Mouse (Mus musculus) neutrophil, adult 5-6 weeks (primary cell): ENCODE results near the gene Ep400. TPM values are rescaled to one million over a fixed set of nuclear protein-coding genes. Genes with fewer than 3 reads are reported as not detected.
A peak's percentile ranks its signal among the peaks of the same experiment; 100 is the strongest.

Experiments
- ATAC-seq: fragments of 151-379, 151-347 bp; 2 replicates; pipeline ENCODE4 v1.8.0; 2017; ENCODE audit warnings: mild to moderate bottlenecking, moderate TSS enrichment; ENCODE audit not compliant: insufficient number of reproducible peaks, poor library complexity, low FRiP score, severe bottlenecking; ENCODE audit errors: extremely low read depth
- total RNA-seq: library from RNA; stranded (forward); fragments of 200-1000 nt; gene quantifications from 2 replicates; pipeline ENCODE4 v1.2.3, GENCODE M21; 2017

The Ep400 gene
- total RNA-seq, result 77.6 and 95.2 TPM in 2 replicates

DNA sequence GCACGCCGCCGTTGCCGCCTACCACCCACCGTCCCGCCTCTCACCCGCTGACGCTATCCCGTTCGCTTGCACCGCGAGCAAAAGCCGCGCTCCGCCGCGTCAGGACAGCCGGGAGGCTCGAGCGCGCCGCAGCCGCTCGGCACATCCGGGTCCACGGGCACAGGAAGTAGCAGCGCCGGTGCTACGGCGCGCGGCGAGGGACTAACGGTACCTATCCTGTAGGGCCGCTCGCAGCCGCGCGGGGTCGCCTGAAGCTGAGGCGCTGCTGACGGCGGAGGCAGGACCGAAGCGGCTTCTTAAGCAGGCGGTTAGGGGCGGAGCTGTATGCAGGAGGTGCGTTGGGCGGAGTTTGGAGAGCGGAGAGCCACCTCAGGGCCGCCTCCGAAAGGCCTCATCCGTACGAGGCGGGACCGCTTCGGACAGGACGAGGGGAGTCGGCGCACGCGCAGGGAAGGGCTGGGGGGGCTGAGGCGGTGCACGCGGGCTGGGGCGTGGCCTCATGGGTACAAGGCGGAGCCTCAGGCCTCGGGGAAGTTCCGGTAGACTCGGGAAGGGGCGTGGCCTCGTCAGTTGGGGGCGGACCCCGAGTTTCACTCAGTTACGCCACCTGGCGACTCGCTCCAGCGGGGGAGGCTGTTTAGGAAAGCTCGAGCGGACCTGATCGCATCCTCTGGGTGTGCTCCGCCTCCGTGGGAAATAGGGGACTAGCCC, at the start of gene Ep400:
Ep400 (minus strand) TSS at position 270 of the 711 bp plus-strand sequence.
- peak; percentile 90 for ATAC-seq

DNA sequence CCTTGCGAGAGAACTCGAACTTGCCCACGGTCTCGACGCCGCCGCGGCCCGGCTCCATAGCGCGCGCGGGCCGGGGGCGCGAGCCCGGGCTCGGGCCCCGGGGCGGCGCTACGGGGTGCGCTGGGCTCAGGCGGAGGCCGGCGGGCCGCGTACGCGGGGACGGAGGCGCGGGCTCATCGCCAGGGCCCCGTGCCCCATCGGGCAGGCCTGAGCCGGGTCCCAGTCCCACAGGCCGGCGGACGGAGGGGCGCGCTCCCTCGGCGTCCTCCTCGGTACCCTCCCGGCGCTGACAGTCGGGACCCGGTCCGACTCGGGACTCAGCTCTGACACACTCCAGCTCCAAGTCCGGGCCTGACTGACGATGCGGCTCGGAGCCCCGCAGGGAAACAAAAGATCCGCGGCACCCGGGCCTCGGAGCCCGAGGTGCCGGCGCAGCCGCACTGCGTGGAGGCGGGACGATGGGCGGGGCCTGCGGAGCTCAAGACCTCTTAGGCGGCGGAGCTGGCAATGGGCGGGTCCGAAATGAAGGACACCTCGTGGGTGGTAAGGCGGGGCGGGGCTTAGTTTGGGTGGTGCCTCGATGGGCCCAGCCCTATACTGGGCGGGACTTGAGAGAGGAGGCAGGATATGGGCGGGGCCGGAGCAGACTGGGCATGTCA, 39.3 kb upstream of the Ep400 start, which contains the start of gene Ulk1:
Ulk1 (minus strand) TSS at position 431 of the 659 bp plus-strand sequence.
- ATAC-seq, result peak; percentile 90

DNA sequence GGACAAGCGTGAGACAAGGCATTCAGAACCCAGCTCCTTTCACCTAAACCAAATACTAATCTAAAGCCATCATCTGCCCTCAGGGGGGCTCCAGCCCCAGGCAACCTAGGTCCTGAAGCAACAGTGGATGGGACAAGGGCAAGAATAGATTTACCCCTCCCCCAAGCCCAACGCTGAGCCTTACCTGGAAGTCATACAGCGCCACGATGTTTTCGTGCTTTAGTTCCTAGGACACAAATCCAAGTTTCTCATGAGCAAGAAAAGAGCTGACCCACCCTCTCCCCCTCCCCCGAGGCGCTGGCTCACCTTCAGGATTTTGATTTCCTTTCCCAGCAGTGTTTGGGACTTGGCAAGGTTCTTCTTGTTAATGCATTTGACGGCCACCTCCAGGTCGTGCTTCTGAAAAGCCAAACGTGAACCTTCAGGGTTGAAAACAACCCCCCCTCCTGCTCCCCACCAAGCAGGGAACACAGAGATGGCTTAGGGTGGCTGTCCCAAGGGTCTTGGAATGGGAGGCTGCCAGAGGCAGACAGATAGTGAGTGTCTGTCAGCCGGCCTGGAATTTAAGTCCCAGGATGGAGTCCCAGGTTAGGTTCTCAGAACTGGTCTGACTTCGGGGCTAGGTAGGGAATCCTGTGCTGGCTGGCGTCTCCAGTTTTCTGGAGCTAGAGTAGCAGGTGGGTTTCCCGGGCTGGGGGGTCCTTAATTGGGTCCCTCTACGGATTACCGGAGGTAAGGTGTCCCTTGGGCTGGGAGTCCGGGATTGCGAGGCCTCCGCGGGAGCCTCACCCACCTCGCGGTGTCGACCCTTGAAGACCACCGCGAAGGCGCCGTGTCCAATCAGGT, 38.5 kb upstream of the Ep400 start:
- no peak for ATAC-seq

DNA sequence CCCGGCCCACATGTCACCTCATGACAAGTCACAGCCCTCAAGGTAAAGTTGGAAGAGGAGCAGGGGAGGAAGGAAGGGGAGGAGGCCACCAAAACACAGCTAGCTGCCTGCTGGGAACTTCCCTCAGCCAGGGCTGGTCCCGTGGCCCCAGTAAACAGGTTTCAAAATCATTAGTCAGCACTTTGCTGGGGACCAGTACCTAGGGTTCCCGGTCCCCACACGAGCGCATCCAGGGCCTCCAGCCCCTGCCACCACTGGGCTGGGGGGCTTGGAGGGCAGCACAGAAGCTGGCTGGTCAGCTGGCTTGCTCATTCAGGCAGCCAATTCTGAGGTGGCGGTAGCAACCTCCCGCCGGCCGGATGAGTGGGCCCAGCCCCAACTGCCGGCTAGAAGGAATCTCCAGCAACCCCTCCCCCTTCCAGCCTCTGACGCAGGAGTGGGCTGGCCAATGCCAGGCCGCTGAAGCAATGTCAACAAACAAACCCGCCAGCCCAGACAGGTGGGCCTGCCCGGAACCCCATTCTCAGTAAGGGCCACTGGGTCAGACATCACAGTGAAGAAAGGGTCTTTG, 37.6 kb upstream of the Ep400 start:
- ATAC-seq, result peak; percentile 55

DNA sequence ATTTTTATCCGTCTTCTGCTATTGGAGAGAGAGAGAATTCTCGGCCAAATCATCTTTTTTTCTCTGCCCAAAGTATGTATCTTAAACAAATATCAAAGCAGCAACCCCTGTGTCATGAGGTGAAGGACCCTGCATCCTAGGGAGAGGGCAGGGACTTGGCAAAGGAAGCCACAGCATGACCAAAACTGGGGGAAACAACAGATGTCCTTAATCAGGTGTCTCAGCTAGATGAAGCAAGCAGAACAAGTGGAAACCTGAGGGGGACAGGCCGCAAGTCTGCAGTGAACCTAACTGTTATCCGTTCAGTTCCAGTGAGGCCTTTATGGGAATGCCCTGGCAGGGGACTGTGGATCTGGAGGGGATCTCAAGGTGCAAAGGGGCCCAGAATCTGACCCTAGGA, 36.9 kb upstream of the Ep400 start:
- ATAC-seq, result no peak

DNA sequence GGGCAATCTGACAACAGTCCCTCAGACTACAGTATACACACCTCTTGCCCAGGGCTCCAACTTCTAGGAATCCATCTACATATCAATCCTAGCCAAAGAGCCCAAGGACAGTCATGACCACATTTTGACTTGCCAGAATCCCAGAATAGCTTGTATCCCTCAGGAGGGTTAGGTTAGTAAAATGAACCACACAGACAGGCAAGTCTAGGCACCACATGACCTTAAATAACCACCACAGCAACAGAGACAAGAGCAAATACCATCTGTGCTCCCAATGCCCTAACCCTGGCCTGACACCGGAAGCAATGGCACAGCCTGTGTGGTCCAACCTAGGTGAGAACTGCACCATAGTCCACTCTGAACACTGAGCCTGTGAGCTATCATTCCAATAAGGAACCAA, 36.2 kb upstream of the Ep400 start:
- no peak for ATAC-seq

DNA sequence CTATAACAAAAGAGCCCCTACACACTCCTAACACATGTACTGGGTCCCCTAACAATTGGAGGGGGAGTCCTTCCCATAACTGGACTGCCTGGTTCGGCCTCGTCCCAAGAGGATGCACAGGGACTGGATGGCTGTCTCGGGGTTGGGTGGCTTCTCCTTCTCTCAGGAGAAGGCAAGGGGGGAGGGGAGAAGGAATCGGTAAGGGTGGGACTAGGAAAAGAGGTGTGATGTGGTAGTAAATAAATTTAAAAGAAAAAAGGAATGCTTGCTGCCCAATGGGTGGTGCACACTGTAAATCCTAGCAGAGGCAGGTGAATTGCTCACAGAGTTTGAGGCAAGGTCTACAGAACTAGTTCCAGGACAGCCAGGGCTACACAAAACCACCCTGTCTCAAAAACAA, 35.6 kb upstream of the Ep400 start:
- ATAC-seq, result no peak

DNA sequence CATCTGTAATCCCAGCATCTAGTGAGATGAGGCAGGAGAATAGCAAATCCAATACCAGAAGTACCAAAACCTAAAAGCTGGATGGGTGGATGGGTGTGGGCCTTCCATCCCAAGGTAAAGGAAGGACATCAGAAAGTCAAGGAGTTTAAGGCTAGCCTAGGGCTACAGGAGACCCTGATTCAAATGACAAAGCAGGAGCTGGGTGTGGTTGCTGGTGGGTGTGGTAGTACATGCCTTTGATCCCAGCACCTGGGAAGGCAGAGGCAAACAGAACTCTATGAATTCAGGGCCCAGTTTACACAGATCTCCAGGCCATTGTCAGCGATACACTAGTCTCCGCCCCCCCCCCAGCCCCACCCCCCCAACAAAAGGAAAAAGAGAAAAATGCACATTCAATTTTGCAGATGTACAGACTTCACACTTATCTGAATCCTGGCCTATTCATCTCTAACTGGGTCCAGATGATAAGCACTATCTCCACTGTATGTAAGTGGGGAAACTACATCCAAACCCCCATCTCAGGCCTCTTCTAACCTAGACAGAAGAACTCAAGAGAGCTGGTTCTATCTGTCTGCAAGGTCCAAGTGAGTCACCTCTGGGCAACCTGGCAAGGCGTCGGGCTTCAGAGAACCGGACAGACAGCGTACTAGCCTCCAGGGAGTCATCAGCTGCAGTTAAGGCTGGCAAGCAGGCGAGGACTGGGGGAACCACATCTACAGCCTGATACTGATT, 33.7 kb upstream of the Ep400 start:
- ATAC-seq, result no peak

DNA sequence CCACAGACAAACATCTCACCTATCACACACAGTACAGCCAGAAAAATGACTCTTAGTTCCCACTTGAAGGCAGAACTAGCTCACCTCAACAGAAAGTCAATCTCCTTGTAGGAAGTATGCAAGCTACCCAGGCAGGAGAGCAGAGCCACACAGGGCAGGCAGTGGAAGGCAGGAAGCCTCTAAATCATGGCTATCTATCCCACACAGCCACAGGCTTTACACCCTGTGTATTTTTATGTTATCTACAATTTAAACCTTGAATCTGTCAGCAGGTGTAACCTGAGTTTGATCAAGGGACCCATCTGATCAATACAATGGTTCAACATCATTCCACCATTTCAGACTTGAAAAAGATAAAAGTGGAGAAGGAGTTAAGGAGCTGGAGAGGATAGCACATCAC, 32.3 kb upstream of the Ep400 start:
- no peak for ATAC-seq

DNA sequence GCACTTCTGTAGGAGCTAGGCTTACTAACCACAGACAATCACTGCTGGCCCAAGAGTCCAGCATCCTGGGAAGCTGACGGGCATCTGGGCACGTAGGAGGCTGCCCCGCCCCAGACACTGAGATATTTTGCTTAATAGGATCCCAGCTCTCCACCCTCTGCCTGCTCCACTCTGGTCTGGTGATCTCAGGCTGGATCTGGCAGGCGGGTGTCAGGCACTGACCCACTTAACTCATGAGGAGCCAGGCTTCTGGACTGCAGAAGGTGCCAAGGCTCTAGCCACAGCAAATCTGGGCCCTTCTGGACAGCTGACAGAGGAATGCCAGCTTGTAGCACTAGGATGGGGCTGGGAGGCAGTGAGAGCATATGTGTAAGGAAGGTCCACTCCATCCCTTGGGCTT, 31.7 kb upstream of the Ep400 start:
- ATAC-seq, result no peak

DNA sequence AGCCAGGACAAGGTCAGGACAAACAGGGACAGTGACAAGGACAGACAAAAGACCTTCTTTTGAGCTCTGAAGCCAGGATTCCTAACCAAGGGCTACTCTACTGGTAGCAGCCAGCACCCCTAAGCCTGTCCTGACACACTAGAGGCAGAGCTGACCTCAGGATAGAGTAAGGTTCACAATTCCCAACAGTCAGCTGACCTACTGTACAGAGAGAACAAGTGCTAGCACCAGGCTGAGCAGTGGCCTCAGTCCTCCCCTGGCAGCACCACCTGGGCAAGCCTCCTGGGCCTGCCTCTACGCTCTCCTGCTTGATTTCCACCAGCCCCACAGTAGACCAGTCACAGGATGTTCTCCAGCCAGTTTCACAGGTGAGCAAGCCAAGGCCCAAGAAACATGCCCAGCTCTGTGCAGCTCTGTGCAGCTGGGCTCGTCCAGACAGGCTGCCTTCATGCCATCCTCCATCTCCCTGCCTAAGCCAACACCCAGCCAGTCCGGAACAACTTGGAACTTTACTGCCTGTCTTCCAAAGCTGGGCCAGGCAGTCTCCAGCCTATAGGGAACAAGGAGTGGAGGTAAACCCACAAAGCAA, 30.6 kb upstream of the Ep400 start:
- no peak for ATAC-seq

DNA sequence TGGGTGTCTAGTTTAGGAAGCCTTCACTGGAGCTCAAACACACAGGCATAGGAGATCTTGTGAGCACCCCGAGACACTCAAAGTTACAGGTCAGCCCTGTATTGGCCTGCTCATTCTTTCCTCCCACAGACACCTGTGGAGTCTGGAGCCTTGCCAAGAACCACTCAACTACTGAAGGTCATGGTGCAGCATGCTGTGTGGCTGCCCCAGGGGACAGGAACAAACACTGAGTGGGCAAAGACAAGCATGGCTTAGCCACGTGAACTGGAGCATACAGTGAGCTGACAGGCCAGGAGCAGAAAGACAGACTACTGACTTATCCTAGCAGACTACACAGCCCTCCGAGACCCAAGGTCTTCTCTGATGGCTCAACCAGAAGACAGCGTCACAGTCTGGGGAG, 27.2 kb upstream of the Ep400 start:
- no peak for ATAC-seq

DNA sequence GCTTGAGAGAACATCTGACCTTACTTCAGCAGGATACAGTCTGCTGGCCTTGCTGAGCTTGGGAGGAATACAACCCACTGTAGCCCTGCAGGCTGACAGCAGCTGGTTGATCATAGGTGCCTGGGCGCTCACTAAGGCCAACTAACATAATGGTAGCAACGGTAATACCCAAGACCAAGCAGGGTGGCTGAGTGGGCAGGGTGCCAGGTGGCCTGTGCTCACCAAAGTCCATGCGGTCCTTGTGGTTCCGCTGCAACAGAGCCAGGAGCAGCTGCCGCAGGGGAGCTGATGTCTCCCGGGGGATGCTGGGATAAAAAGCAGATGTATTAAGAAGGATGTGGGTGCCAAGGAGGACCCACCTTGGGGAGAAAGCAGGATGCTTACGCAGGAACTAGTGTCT, 23.8 kb upstream of the Ep400 start:
- no peak for ATAC-seq

DNA sequence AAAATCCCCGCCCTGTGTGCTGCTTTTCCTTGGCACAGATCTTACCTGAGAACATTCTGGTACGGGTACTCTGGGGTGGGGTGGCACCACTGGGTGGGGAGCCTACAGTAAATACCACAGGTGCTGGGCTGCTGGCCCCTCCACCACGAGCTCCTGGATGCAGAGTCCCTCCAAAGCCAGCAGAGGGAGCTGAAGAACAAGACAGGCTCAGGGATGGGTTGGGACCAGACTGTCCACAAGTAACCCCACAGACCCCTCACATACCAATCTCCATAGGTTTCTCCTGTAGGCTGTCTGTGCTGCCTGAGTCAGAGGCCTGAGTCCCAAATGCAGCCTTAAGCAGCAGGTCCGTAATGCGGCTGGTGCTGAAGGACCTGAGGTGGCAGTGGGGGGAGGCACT, 18.2 kb upstream of the Ep400 start:
- peak; percentile 57 for ATAC-seq

DNA sequence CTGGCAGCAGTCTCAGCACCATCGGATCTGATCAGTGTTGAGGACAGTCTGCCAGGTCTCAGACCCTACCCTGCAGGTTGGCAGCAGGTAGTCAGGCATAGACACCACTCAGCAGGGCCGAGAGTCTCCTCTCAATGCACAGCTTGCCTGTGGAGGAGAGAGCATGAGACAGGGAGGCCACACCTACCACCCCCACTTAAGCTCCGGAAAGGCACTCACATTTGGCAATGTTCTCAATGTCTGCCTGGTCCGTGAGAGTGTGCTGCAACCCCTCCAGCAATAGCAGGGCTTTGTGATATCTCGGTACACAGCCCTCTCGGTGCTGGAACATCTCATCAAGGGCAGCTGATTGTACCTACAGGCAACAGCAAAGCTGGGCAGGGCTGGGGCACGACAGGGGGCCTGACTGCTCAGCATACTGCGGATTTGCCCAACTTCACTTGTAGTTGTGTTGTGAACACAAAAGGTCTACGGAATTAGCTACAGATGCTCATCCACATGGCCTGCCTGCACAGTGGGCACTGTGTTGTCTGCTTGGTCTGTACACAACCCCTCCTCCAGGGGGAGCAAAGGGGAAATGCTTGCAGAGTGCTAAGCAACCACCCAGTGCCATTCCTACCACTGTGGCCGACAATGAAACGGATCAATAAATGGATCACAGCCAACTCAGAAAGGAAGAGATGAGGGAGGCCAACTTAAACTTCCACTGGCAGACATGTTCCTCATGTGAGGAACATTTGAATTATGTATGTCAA, 15.7 kb upstream of the Ep400 start:
- no peak for ATAC-seq

DNA sequence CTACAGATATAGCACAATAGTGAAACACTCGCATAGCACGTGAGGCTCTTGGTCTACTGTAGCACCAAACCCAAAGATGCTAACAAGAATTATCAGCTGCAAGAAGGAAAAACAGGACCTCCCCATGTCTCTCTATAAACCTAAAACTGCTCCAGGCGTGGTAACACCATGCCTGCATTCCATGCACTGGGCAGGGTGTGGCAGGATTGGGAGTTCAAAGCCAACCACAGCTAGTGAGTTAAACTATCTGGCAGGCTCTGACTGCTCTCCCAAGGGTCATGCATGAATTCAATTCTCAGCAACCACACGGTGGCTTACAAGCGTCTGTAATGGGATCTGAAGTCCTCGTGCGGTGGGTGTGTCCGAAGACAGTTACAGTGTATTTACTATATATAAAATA, 12.6 kb upstream of the Ep400 start:
- no peak for ATAC-seq

DNA sequence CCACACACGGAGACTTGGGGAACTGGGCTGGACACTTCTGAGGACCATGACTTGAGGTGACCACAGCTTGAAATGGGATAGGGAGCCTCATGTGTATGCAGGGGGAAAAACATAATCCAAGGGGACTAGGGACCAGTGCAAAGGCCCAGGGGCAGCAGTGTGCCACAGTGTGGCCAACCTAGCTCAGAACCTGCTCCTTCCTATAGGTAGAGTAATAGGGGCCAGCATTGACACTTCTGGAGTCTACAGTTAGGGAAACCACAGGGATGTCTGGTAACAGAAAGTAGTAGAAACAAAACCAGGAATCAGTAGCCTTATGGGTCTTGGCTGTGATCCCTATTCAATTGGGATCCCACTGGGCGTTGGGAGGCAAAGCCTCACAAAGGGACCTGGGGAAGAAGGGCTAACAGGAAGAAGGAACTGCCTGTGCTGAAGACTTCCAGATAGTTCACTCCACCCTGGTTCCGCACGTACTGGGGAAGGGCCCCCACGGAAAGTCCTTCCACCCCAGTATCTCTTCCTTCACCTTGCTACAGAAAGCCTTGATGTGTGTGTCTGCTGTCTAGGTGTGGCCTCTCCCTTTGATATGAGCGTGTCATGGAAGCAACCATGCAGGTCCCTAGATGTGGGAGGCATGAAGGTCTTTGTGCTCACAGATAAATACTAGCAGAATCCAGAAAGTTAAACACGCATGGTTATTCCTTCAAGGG, 11.2 kb upstream of the Ep400 start:
- no peak for ATAC-seq
